Mouse (Mus musculus): ENCODE measurements around the gene Rgs10.
A peak's percentile ranks its signal among the peaks of the same experiment; 100 is the strongest.

Gene Rgs10

GRCm38 (mm10) chr7:128410708-128411413 lies 7.7 kb downstream of the Rgs10 start:
- no peak for DNase-seq (ENCODE audit: low spot score in 2 of 2)

DNA sequence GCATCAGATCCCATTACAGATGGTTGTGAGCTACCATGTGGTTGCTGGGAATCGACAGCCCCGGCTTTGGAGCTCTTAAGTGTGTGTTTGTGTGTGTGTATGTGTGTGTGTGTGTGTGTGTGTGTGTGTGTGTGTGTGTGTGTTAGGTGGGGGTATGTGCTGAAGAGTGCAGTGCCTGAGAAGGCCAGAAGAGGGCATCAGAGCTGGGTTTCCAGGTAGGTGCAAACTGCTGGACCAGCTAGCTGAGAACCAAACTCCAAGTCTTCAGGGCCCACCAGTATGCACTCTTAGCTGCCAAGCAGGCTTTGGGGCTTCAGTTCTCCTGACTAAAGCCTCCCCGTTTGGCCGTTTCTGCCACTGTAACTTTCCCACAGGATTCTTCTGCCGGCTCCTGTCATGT lies 10.3 kb downstream of the Rgs10 start:
- peak in 1 of 2 experiments; percentile 33 for DNase-seq (ENCODE audit: low spot score in 2 of 2)

DNA sequence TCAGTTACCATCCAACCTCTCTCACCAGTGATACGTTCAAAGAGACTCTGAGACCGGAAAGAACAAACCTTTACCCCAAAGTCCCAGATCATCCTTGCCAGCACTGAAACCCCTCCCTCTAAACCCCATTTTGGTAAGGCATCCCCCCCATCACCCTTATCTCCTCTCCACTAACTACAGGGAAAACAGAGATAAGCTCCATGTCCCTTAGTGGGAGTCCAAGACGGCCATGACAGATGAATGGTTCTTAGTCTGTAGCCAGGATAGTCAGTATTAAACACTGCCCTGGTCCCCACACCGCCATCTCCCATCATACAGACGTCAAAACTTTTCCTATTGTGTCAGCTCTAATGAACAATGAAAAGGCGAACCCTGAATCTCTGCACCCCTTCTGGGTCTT lies 14.6 kb downstream of the Rgs10 start:
- DNase-seq (ENCODE audit: low spot score in 2 of 2): no peak

DNA sequence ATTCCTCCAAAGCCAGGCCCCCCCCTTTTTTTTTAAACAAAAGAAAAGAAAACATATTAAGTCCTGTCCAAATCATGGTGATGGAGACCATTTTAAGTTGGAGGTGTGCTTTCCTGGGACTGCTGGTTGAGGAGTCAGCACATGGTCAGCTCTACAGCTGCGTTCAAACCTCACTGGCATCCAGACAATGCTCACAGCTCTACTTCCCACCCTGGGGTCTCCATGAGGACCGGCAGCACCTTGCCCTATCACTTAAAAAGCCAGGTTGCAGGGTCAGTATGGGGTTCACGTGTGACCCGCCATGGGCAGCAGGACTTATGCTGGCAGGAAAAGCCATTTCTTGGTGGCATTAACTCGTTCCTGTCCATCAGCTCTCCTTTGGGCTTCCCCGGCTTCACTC lies 15.0 kb downstream of the Rgs10 start:
- no peak for DNase-seq (ENCODE audit: low spot score in 2 of 2)

- no peak for DNase-seq (ENCODE audit: low spot score in 2 of 2)
Observed at GRCm38 (mm10) chr7:128403128-128403527, 15.4 kb downstream of the Rgs10 start.

DNA sequence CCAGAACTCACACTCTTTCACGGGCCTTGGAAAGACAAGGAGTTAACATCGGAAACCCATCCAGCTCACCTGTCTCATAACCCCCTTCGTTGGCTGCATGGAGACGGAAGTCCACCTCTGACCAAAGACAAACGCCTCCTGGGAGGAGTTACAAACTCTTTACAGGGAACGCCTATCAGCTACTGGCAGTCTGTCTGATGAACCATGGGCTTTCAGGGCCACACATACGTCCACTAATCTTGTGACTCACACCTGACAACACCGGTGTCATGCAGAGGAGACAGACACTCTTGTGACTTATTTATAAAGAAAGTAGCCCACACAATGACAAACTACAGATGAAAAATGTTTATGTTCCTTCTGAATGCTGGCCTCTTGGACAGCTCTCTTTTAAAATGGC lies 16.0 kb downstream of the Rgs10 start:
- DNase-seq (ENCODE audit: low spot score in 2 of 2): no peak

DNA sequence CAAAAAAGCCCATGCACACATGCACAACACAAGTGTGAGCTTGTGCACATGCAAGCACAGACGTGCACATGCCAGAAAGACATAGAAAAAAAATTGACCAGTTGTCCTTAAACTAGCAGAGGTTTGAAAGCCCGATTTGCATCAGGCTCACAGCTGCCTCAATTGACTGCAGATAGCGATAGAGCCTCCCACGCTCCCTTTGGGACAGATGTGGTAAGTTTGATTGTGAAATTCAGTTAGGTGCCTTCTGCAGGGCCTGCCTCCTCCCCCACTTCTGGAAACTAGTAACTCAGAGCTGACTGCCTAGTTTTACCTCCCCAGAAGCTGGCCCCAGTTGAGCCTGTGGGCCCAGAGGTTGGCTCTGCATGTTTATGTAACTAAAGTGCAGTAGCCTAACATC lies 19.9 kb downstream of the Rgs10 start:
- no peak for DNase-seq (ENCODE audit: low spot score in 2 of 2)

- no peak for DNase-seq (ENCODE audit: low spot score in 2 of 2)
Observed at GRCm38 (mm10) chr7:128397066-128397465, 21.5 kb downstream of the Rgs10 start.

DNA sequence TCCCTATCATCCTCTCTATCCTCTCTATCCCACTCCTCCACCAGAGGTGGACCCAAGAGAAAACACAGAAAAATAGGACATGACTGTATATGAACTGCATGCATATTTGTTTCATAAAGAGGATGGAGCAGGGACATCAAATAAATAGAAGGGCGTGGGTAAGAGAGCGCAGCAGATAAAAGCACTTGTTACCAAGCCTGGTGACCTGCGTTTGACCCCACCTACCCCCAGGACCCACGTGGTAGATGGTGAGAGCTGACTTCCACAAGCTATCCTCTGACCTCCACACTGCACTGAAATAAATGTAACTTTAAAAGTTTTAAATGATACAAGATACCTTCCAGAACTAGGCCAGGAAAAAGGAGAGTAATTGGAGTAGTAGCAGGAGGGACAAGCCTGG lies 24.8 kb downstream of the Rgs10 start:
- no peak for DNase-seq (ENCODE audit: low spot score in 2 of 2)

- no peak for DNase-seq (ENCODE audit: low spot score in 2 of 2)
Observed at GRCm38 (mm10) chr7:128392972-128393314, 25.6 kb downstream of the Rgs10 start.

DNA sequence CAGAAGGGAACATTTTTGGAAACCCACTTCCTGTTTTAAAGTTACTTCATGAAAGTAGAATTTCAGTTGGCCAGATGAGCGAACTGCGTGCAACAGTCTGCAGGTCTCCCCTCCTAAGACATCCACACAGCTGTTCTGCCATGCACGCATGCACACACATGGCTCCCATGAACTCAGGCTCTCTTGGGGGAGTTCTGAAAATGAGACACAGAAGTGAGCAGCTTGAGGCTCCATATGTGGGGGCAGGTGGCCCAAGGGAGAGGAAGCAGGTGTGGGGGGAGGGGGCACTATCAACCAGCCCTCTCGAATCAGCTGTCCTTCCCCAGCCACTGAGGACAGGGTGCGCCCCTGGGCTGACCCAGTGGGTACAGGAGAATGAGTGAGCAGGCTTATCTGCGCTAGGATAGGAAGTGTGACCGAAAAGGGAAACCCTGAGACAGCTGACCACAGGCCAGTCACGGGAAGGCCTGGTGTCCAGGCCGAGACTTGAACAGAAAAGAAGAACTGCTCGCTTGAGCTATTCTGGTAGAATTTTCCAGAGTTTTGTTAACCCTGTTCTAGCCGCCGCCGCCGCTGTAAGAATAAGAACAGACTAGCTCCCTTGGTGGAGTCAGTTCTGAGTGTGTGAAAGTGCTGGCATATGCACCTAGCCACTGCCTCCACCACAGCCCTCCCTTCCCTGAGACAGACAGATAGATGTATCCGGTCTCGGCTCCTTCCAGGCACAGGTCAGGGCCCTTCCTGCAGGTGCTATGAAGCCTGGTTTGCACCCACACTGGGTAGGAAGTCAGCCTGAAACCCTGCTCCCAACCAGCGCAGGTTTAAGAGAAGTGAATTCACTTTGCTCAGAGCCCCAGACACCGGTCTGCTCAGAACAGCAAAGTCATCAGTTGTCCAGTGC lies 26.2 kb downstream of the Rgs10 start:
- peak; percentile 63 to 69 for DNase-seq (ENCODE audit: low spot score in 2 of 2)

GRCm38 (mm10) chr7:128391267-128392057 lies 27.1 kb downstream of the Rgs10 start:
- no peak for DNase-seq (ENCODE audit: low spot score in 2 of 2)

DNA sequence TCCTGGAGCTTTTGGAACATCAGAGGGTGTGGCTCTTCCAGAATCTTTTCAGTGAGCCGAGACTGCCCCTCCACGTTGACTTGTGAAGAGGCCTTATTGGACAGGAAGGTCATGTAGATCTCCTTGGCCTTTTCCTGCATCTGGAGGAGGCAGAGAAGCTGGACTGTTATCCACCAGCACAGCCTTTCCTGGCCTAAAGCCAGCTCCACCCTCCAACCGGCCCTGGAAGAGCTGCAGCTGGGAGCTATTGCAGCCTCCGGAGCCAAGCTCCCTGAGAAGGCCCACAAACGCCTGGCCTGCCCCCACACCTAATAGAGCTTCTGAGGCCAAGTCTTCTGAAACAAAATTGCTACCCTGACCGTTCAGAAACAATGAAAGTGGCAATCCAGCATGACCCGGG lies 29.6 kb downstream of the Rgs10 start:
- no peak for DNase-seq (ENCODE audit: low spot score in 2 of 2)

GRCm38 (mm10) chr7:128383726-128384463 lies 34.7 kb downstream of the Rgs10 start:
- DNase-seq (ENCODE audit: low spot score in 2 of 2): peak; percentile 71 to 72

GRCm38 (mm10) chr7:128383189-128383725 lies 35.3 kb downstream of the Rgs10 start:
- DNase-seq (ENCODE audit: low spot score in 2 of 2): peak in 1 of 2 experiments; percentile 35

DNA sequence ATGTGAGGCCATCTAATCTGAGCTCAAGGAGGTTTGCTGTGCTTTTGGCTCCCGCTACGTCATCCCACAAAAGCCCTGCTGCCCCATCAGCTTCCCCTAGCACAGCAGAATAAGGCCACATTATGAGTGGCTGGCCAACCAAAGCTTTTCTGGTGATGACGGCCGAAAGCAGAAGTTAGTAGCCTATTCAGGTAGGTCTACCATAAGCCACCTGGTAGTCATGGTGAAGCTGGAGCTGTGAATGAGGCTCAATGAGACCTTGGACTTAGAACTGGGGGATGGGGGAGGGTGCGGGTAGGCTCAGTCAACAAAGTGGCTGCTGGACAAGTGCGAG lies 36.1 kb downstream of the Rgs10 start:
- DNase-seq (ENCODE audit: low spot score in 2 of 2): no peak

- DNase-seq (ENCODE audit: low spot score in 2 of 2): no peak
Observed at GRCm38 (mm10) chr7:128381811-128382526, 36.6 kb downstream of the Rgs10 start.

DNA sequence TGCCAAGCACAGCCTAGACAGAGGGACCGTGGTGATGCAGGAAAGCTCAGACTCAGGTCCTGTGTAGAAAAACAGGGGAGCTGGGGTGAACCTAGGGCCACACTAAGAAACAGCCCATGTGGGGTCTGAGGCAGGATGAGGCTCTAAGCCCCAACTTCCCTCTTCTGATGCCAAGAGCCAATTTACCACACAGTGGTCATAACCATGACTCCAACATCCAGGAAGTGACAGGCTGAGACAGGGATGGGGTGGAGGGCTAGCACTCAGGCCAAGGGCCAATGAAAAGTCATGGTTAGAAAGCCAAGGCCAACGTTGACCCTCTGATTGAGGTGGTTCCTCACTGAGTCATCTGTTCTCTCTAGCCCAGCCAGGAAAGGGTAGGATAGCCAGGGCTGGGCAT lies 37.6 kb downstream of the Rgs10 start:
- DNase-seq (ENCODE audit: low spot score in 2 of 2): no peak

GRCm38 (mm10) chr7:128379162-128379805 lies 39.3 kb downstream of the Rgs10 start:
- DNase-seq (ENCODE audit: low spot score in 2 of 2): no peak

DNA sequence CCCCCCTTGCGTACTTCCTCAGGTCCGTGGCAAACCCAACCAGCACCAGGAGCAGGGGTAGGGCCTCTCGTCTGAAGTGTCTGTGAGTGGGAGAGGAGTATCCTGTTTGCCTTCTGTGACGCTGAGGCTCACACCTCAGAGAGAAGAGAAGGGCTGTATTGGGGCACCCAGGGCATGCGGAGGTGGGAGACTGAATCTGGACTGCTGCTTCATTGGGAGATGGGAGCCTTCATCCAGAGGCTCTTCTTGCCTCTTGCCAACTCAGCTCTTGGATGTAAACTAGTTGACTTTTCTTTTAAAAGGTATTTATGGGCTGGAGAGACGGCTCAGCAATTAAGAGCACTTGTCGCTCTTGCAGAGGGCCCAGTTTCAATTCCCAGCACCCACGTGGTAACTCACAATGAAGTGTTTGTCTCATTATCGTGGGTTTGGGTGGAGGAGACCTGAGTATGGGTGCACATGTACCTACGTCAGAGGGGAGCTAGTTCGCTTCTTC lies 42.3 kb downstream of the Rgs10 start:
- peak in 1 of 2 experiments; percentile 39 for DNase-seq (ENCODE audit: low spot score in 2 of 2)

Data from natural killer cell, adult 2 months (primary cell).